In the genomic region with DNA sequence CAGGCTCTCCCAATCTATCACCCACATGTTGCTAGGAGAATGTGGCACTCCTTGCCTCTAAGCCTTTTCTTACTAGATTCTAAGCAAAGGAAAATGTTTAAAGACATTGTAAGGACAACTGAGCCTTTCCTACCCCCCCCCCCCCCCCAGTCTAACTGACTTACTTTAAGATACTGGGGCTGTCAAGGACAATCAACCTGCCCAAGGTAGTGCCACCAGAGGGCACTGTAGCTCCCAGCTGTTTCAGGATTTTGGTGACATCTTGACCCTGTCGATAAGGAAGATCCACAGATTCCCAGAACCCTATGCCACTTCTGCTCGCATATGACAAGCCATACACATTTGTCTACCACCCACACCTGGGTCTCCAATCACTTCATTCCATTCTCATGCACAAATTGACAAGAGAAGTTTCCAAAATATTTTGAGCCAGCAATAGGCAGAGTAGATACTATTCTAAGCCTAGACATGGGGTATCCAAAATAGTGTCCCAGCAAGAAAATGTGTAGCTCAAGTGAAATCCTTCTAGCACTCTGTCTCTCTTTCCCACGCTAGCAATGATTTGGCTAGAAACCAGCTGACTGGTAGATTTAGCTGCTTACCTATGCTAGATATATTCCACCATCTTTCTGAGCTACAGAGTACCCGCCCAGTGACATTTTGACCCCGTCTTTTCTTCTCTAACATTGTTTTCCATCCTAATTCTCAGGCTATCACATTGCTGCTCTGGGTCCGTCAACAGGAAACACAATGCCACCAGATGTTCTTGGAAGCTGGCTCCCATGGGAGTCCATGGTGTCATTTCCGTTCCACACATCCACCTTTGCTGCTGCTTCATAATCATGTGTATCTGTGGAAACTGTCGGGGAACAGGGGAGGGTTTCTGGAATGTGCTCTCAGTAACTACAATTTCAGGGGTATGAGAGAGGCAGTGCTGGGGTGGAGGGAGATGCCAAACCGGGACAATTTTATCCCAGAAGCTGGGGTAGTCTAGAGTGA, we compare ENCODE assay signal across 10 mouse cellular contexts.
A peak's percentile ranks its signal among the peaks of the same experiment; 100 is the strongest.
DNase-seq lines count a peak whose midpoint lies in the region; ATAC-seq and TF ChIP-seq lines count a peak whose summit lies in the region.
"Had no signal": no experiment of that assay in that cellular context is flagged by ENCODE, and none has a peak within 500 bp of the region (broad histone marks: within the 10 kb centered on the region; RNA-seq: fewer than 3 reads in every experiment).

No protein-coding gene starts in this region.

- 0 out of 2 replicates have a peak, but pooled peaks have one; percentile 8 for TF ChIP-seq CTCF in heart, postnatal 0 days (IDR thresholded peaks at IDR 0.05; ENCODE audit: low read depth)
- TF ChIP-seq CTCF in spleen, adult 2 months (IDR thresholded peaks at IDR 0.05; ENCODE audit: extremely low read depth, insufficient read depth, insufficient read length, insufficient replicate concordance) = 0 out of 2 replicates have a peak, but pooled peaks have one; percentile 10
- TF ChIP-seq CTCF in stomach, postnatal 0 days (IDR thresholded peaks at IDR 0.05; ENCODE audit: low read depth) = peak; percentile 39

- 64% methylated on average over 9 of the region's 9 CpGs for WGBS in heart, postnatal 0 days
- 74% methylated on average over 9 of the region's 9 CpGs for WGBS in spleen, adult 2 months
- WGBS in stomach, postnatal 0 days = 68% methylated on average over 9 of the region's 9 CpGs

- no peak overlapping the region for H3K4me2 ChIP-seq in heart, postnatal 0 days (ENCODE audit: low read depth, low read length)
- no peak overlapping the region for H3K4me2 ChIP-seq in stomach, postnatal 0 days (replicated peaks; ENCODE audit: low read depth)
- H3K4me2 ChIP-seq: hindbrain, embryonic 14.5 days had no signal

- H3K27me3 ChIP-seq in heart, postnatal 0 days (ENCODE audit: control insufficient read depth, insufficient read depth, low read length) = no peaks in the 10 kb centered on the region
- H3K27me3 ChIP-seq in spleen, adult 2 months (ENCODE audit: control insufficient read depth, insufficient read depth, low read length) = no peaks in the 10 kb centered on the region
- no peaks in the 10 kb centered on the region for H3K27me3 ChIP-seq in stomach, postnatal 0 days (ENCODE audit: control insufficient read depth, insufficient read depth, low read length)

- no peak overlapping the region for H3K4me3 ChIP-seq in heart, postnatal 0 days (ENCODE audit: low read depth, low read length)
- no peak overlapping the region for H3K4me3 ChIP-seq in spleen, adult 2 months (ENCODE audit: extremely low read depth, insufficient read depth, insufficient read length)
- no peak overlapping the region for H3K4me3 ChIP-seq in stomach, postnatal 0 days (ENCODE audit: low read depth, low read length)

- DNase-seq in heart, postnatal 0 days (ENCODE audit: low spot score) = no peak
- no peak for DNase-seq in heart, postnatal 36 days
- no peak for DNase-seq in spleen, adult 2 months (ENCODE audit: low read depth in 1 of 2, low spot score in 2 of 2)
- DNase-seq in spleen, postnatal 36 days (ENCODE audit: low spot score in 2 of 2) = no peak
- DNase-seq in c-Kit-positive CD71-negative TER-119-negative erythroid progenitor cells, embryonic 14.5 days (ENCODE audit: low read depth) = peak; percentile 8
- DNase-seq in stomach, postnatal 0 days (ENCODE audit: low spot score) = no peak
- no peak for DNase-seq in urinary bladder, postnatal 14 days (ENCODE audit: low spot score)
- no peak for DNase-seq in gastrocnemius, adult 18-20 months (ENCODE audit: low spot score)
- DNase-seq: gastrocnemius, postnatal 36 days had no signal

- H3K4me1 ChIP-seq in heart, postnatal 0 days (ENCODE audit: control insufficient read depth, insufficient read depth) = no peaks in the 10 kb centered on the region
- no peaks in the 10 kb centered on the region for H3K4me1 ChIP-seq in spleen, adult 2 months (ENCODE audit: control insufficient read depth, insufficient read depth, insufficient read length)
- H3K4me1 ChIP-seq in stomach, postnatal 0 days (replicated peaks; ENCODE audit: control insufficient read depth, insufficient read depth) = no peaks in the 10 kb centered on the region

- no peak overlapping the region for H3K9ac ChIP-seq in heart, postnatal 0 days (replicated peaks; ENCODE audit: low read depth, low read length)
- no peak overlapping the region for H3K9ac ChIP-seq in stomach, postnatal 0 days (ENCODE audit: low read length)
- H3K9ac ChIP-seq: hindbrain, embryonic 14.5 days had no signal

- no peaks in the 10 kb centered on the region for H3K36me3 ChIP-seq in heart, postnatal 0 days (replicated peaks; ENCODE audit: control insufficient read depth, insufficient read depth, low read length)
- no peaks in the 10 kb centered on the region for H3K36me3 ChIP-seq in spleen, adult 2 months (ENCODE audit: control insufficient read depth, insufficient read depth, low read length)
- no peaks in the 10 kb centered on the region for H3K36me3 ChIP-seq in stomach, postnatal 0 days (ENCODE audit: control insufficient read depth, insufficient read depth, low read length)

- no peak for ATAC-seq in heart, postnatal 0 days (ENCODE audit: insufficient read depth, low read depth)
- ATAC-seq in stomach, postnatal 0 days (ENCODE audit: low FRiP score, low TSS enrichment) = no peak

- no peaks in the 10 kb centered on the region for H3K9me3 ChIP-seq in heart, postnatal 0 days (replicated peaks; ENCODE audit: control insufficient read depth, low read length)
- no peaks in the 10 kb centered on the region for H3K9me3 ChIP-seq in stomach, postnatal 0 days (ENCODE audit: control insufficient read depth, low read length)

- intact Hi-C loops in heart, postnatal 36 days (cut with DNase I) = loop anchor here (2.0 kb wide), 2 partner anchors 74 to 154 kb away; no protein-coding TSS in a partner anchor

- 0 out of 2 replicates have a peak, but pooled peaks have one; percentile 54 for TF ChIP-seq EP300 in heart, postnatal 0 days (IDR thresholded peaks at IDR 0.05; ENCODE audit: low read depth)
- no peak for TF ChIP-seq EP300 in stomach, postnatal 0 days (optimal IDR thresholded peaks at IDR 0.05)

- no peak for TF ChIP-seq POLR2A in spleen, adult 2 months (IDR thresholded peaks at IDR 0.05; ENCODE audit: low read depth, low read length)

- H3K27ac ChIP-seq in heart, postnatal 0 days (ENCODE audit: low read depth) = no peak overlapping the region
- H3K27ac ChIP-seq in spleen, adult 2 months (ENCODE audit: insufficient read depth, low read length) = no peak overlapping the region
- H3K27ac ChIP-seq in stomach, postnatal 0 days (replicated peaks) = no peak overlapping the region
- H3K27ac ChIP-seq: hindbrain, embryonic 14.5 days had no signal
